Mouse (Mus musculus) embryonic fibroblast, embryonic 13.5 days (primary cell): ENCODE results near the gene Spryd4.

Experiments
- CTCF ChIP-seq: IDR thresholded peaks from 2 replicates; pipeline ENCODE4 v1.5.1; 2011; ENCODE audit warnings: mild to moderate bottlenecking, control low read depth, low read length, moderate library complexity, borderline replicate concordance; ENCODE audit not compliant: insufficient read depth
- POLR2A ChIP-seq: IDR thresholded peaks from 2 replicates; pipeline ENCODE4 v1.6.1; 2011; ENCODE audit warnings: low read depth, mild to moderate bottlenecking, control low read depth, low read length, moderate library complexity

GRCm38 (mm10) chr10:128204941-128205340 lies 6.7 kb downstream of the Spryd4 start:
- TF ChIP-seq CTCF, result no peak
- TF ChIP-seq POLR2A, result no peak
